Mouse (Mus musculus) CD4-positive, CD25-positive, alpha-beta regulatory T cell, adult 9 weeks (primary cell): ENCODE data around the gene Prl3a1. TPM values are rescaled to one million over a fixed set of nuclear protein-coding genes. Genes with fewer than 3 reads are reported as not detected.

ENCODE experiments used
- polyA plus RNA-seq: library from polyadenylated mRNA; unstranded; fragments of 100-300 nt; shearing (Covaris generic); gene quantifications from one replicate; pipeline ENCODE4 v1.2.1, GENCODE M21; 2017

The Prl3a1 gene
- not detected for polyA plus RNA-seq

DNA sequence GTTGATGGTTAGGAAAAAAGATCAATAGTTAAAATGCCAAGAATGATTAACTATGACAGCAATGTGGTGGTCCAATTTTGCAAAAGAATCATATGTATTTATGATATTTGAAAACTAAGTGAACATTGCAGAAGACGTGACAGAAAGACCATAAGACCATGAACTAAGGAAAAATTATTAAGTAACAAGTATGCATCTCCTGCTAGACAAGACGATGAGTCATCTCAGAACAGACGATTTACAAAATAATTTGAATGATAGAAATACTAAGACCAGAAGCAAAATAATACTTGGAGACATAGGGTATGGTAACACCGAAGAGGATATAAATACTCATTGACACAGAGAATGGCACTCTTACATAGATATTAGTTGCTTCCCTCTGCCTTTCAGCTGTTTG lies at the start of gene Prl3a1:
Gene Prl3a1, plus strand, starts transcription at position 301 of the 400 bp plus-strand sequence.

DNA sequence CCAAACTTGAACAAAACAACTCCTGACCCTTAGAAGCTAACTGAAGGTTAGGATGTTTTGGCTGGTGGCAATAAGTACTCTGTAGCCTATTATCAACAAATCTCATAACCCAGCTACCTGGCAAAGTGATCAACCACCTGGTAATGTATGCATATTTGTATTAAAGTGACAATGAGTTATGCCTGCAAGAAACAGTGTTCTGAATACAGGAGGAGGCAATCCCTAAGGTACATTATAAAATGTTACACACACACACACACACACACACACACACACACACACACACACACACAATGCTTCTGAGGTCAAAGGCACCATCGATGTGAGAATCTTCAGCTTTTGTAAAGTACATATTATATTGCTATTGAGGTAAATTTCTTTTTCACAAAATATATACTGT lies 17.7 kb upstream of the Prl3a1 start, which contains the start of gene Prl3b1:
Gene Prl3b1, plus strand, starts transcription at position 301 of the 400 bp plus-strand sequence.

DNA sequence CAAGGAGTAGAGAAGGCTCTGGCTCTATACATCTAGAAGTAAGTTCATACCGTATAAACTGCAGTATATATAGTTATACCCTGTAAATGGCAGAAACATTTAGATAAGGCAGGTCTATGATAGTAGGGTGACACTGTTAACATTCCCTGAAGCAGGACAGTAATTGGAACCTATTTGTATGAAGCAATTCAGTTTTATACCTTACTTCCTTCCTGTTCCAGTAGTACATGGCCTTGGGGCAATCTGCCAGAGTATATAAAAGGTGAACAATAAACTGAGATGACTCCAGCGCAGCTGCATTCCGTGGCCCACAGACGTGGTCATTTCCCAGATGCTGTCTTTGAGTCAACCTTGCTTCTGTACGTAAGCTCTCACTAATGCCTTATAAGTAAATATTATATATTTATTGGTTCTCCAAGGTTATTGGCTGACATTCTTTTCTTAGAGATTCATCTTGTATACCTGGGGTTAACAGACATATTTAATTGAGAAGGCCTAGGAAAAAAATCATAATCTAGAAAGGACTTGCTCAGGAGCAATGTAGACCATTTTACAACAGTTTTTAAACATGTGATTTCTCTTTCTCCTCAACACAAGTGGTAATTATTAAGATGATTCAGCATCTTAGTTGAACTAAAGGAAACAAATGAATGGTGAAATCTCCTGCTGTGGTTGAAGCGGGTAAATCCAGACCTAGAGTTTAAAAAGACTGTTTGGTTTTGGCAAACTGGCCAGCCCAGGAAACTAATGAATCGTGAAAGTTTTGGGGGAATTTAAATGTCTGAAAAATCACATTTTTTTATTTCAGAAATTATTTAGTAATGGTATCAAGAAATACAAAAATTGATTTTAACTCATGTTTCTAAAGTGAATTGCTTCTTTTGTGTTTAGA lies 53.3 kb downstream of the Prl3a1 start, which contains the start of gene Prl6a1:
Gene Prl6a1, plus strand, starts transcription at position 294 of the 892 bp plus-strand sequence.

Other genes with a start within 250 kb of the Prl3a1 start
- gene Prl, start 201.9 kb upstream of the Prl3a1 start, polyA plus RNA-seq: not detected
- not detected for gene Prl3d1, start 165.2 kb upstream of the Prl3a1 start, polyA plus RNA-seq
- gene Prl3d2, start 137.7 kb upstream of the Prl3a1 start, polyA plus RNA-seq: not detected
- not detected for gene Prl3d3, start 102.6 kb upstream of the Prl3a1 start, polyA plus RNA-seq
- not detected for gene Prl3c1, start 62.8 kb upstream of the Prl3a1 start, polyA plus RNA-seq
- gene Prl3b1, start 17.6 kb upstream of the Prl3a1 start, polyA plus RNA-seq: not detected
- not detected for gene Prl6a1, start 53.2 kb downstream of the Prl3a1 start, polyA plus RNA-seq
- not detected for gene Prl8a2, start 86.2 kb downstream of the Prl3a1 start, polyA plus RNA-seq
- gene Prl2b1, start 131.4 kb downstream of the Prl3a1 start, polyA plus RNA-seq: not detected
- gene Prl8a6, start 179.3 kb downstream of the Prl3a1 start, polyA plus RNA-seq: not detected